Mouse (Mus musculus) liver, postnatal 0 days (tissue): ENCODE data around the gene Cib1. TPM values are rescaled to one million over a fixed set of nuclear protein-coding genes. Genes with fewer than 3 reads are reported as not detected.

Experiments
- ATAC-seq: fragments of 200-750 bp; cut with Nextera tagmentation; 2 replicates; pipeline ENCODE4 v1.8.0; 2017; ENCODE audit warnings: mild to moderate bottlenecking, moderate library complexity
- DNase-seq: peaks from one replicate; pipeline ENCODE4 v3.0.0-alpha.2; 2016
- H3K27ac ChIP-seq: fragments of 300-500 bp; sonication (generic); 2 replicates; pipeline ENCODE4 v1.5.1; 2014; ENCODE audit warnings: antibody characterized with exemption, moderate library complexity, mild to moderate bottlenecking, low read depth
- H3K27me3 ChIP-seq: fragments of 300-500 bp; sonication (generic); 2 replicates; pipeline ENCODE4 v1.6.1; 2014; ENCODE audit warnings: low read length, control low read depth, mixed read lengths; ENCODE audit not compliant: insufficient read depth
- H3K36me3 ChIP-seq: fragments of 300-500 bp; sonication (generic); replicated peaks from 2 replicates; pipeline ENCODE4 v1.6.1; 2014; ENCODE audit warnings: mild to moderate bottlenecking, control low read depth, low read length, moderate library complexity, mixed read lengths; ENCODE audit not compliant: insufficient read depth
- H3K4me1 ChIP-seq: fragments of 300-500 bp; sonication (generic); 2 replicates; pipeline ENCODE4 v1.6.1; 2014; ENCODE audit warnings: antibody characterized with exemption, mild to moderate bottlenecking, control low read depth; ENCODE audit not compliant: insufficient read depth
- H3K4me2 ChIP-seq: fragments of 300-500 bp; sonication (generic); 2 replicates; pipeline ENCODE4 v1.6.1; 2014; ENCODE audit warnings: low read depth, mild to moderate bottlenecking, low read length, moderate library complexity, mixed read lengths
- H3K4me3 ChIP-seq: fragments of 300-500 bp; sonication (generic); 2 replicates; pipeline ENCODE4 v1.5.1; 2014; ENCODE audit warnings: low read depth, low read length
- H3K9ac ChIP-seq: fragments of 300-500 bp; sonication (generic); replicated peaks from 2 replicates; pipeline ENCODE4 v1.6.1; 2014; ENCODE audit warnings: mild to moderate bottlenecking, moderate library complexity
- H3K9me3 ChIP-seq: fragments of 300-500 bp; sonication (generic); 2 replicates; pipeline ENCODE4 v1.6.1; 2016; ENCODE audit warnings: mild to moderate bottlenecking, control low read depth, low read length, mixed read lengths
- CTCF ChIP-seq: sonication (generic); IDR thresholded peaks from 2 replicates; pipeline ENCODE4 v1.5.1; 2016; ENCODE audit warnings: antibody characterized with exemption, low read depth
- EP300 ChIP-seq: IDR thresholded peaks from 2 replicates; pipeline ENCODE4 v1.6.1; 2016; ENCODE audit warnings: antibody characterized with exemption, low read depth, mild to moderate bottlenecking
- WGBS: fragments of 180-500 bp; shearing (Covaris S2); extraction: QIAGEN DNeasy Blood & Tissue Kit; methylation state at CpG from one replicate; pipeline ENCODE4 v1.1.7; 2014; ENCODE audit not compliant: insufficient replicate concordance; 5-methylcytosine and 5-hydroxymethylcytosine counted together
- polyA plus RNA-seq: library from polyadenylated mRNA; unstranded; fragments of >200 nt; fragmentation: Nextera tagmentation; extraction: Ambion mirVana; gene quantifications from 2 replicates; pipeline ENCODE4 v1.2.1, GENCODE M21; 2015

Gene Cib1
- polyA plus RNA-seq, 1 experiment from 2014 or later = 89.2 TPM

- TF ChIP-seq CTCF (peak; percentile 21; the same call in 1 of the 2 replicates), EP300 (no peak)
- Histone ChIP-seq H3K27ac (peak overlapping the region; percentile 86), H3K4me3 (peak overlapping the region; percentile 33), H3K4me2 (peak overlapping the region; percentile 71), H3K27me3 (no peaks in the 10 kb centered on the region), H3K4me1 (peaks cover 65% of the 10 kb centered on the region), H3K9me3 (no peaks in the 10 kb centered on the region), H3K9ac (peak overlapping the region; percentile 7), H3K36me3 (no peaks in the 10 kb centered on the region)
- WGBS = 4% methylated on average over 16 of the region's 16 CpGs
- ATAC-seq (peak; percentile 90), DNase-seq (peak; percentile 95)
Measured at GRCm38 (mm10) chr7:80192226-80193061, 40.2 kb downstream of the Cib1 start.

- Histone ChIP-seq H3K27ac (peak overlapping the region; percentile 86), H3K27me3 (no peaks in the 10 kb centered on the region), H3K4me3 (no peak overlapping the region), H3K36me3 (no peaks in the 10 kb centered on the region), H3K4me1 (peaks cover 67% of the 10 kb centered on the region), H3K9ac (peak overlapping the region; percentile 7), H3K9me3 (no peaks in the 10 kb centered on the region), H3K4me2 (peak overlapping the region; percentile 71)
- peak; percentile 69 for DNase-seq
- TF ChIP-seq CTCF = 0 out of 2 replicates have a peak, but pooled peaks have one; percentile 7
- no peak for TF ChIP-seq EP300
- WGBS = 32% methylated on average over 5 of the region's 5 CpGs
- ATAC-seq = peak; percentile 3; the same call in 1 of the 2 replicates
Measured at GRCm38 (mm10) chr7:80191455-80191854, 41.2 kb downstream of the Cib1 start.

DNA sequence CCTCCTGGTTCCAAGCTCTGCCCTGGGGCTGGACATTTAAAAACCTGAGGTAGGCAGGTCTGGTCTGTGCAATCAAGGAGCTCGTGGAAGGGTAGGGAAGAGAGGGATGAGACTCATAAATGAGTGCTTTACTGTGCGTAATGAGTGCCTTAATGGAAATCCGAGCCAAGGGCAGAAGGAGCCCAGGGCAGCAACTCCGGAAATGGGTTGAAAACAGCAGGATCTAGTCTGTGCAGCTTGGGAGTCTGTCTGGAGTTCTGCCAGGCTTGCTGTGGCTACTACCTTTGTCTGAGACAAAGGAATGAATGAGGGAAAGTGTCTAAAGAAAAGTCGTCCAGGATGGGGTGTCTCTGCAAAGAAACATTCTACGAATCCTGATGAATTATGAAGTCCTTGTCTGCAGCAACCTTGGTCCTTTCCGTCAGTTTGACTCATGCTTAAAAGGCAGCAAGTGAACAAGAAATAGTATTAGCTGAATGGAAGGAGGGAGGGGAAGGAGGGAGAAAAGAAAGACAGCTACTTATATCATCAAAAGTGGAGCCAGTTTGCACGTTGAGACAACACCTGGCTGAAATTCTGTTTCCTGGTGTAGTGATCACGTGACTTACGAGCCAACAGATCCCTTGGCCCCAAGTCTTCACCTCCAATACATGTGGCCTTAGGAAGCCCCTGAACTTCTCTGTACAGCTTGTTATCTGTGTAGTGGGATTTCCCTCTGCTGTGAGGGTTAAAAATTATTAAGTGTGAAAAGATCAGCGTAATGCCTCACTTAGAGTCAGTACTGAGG, 43.3 kb downstream of the Cib1 start:
- Histone ChIP-seq H3K9me3 (no peaks in the 10 kb centered on the region), H3K27ac (no peak overlapping the region), H3K4me3 (no peak overlapping the region), H3K4me1 (peaks cover 71% of the 10 kb centered on the region), H3K27me3 (no peaks in the 10 kb centered on the region), H3K36me3 (no peaks in the 10 kb centered on the region), H3K4me2 (no peak overlapping the region), H3K9ac (0 out of 2 replicates have a peak overlapping the region, but pooled peaks have one; percentile 6)
- WGBS = 67% methylated on average over 11 of the region's 11 CpGs
- DNase-seq = no peak
- no peak for TF ChIP-seq CTCF
- TF ChIP-seq EP300 = no peak
- no peak for ATAC-seq

DNA sequence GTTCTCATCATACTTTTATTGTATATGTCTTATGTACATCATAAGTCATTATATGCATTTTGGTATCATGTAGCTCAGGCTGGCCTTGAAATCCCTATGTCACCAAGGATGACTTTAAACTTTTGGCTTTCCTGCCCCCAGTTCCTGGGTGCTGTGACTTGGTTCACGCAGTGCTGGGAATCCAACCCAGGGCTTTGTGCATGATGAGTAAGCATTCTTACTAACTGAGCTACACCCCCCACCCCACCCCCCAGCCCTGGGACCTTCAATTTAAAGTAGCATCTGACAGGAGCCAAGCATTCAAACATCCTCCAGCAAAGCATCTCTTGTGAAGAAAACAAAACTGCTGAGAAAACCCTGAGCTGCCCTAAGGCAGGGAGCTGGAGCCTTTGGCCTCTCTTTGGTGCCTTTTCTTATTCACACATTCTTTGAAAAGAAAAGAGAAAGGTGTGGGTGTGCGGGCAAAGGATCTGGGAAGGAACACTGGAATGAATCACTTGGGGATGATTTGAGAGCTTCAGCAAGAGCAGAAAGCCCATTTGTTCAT, 44.0 kb downstream of the Cib1 start:
- no peaks in the 10 kb centered on the region for H3K9me3 ChIP-seq
- H3K27ac ChIP-seq = no peak overlapping the region
- 0 out of 2 replicates have a peak overlapping the region, but pooled peaks have one; percentile 6 for H3K9ac ChIP-seq
- no peak overlapping the region for H3K4me3 ChIP-seq
- H3K36me3 ChIP-seq = no peaks in the 10 kb centered on the region
- TF ChIP-seq EP300 (no peak), CTCF (no peak)
- peaks cover 67% of the 10 kb centered on the region for H3K4me1 ChIP-seq
- no peaks in the 10 kb centered on the region for H3K27me3 ChIP-seq
- ATAC-seq = no peak
- DNase-seq = no peak
- no peak overlapping the region for H3K4me2 ChIP-seq
- WGBS = 90% methylated on average over 2 of the region's 2 CpGs

GRCm38 (mm10) chr7:80187501-80187900, 45.1 kb downstream of the Cib1 start:
- no peak for TF ChIP-seq EP300
- no peak for TF ChIP-seq CTCF
- peak overlapping the region; percentile 83 for H3K27ac ChIP-seq

More at GRCm38 (mm10) chr7:80187501-80187900, 45.1 kb downstream of the Cib1 start:
- Histone ChIP-seq H3K4me1 (peaks cover 61% of the 10 kb centered on the region), H3K4me2 (peak overlapping the region; percentile 93), H3K9ac (peak overlapping the region; percentile 64), H3K4me3 (peak overlapping the region; percentile 73), H3K9me3 (no peaks in the 10 kb centered on the region), H3K27me3 (no peaks in the 10 kb centered on the region), H3K36me3 (no peaks in the 10 kb centered on the region)
- no peak for ATAC-seq
- DNase-seq = no peak
- 64% methylated on average over 12 of the region's 12 CpGs for WGBS
